In the genomic region with DNA sequence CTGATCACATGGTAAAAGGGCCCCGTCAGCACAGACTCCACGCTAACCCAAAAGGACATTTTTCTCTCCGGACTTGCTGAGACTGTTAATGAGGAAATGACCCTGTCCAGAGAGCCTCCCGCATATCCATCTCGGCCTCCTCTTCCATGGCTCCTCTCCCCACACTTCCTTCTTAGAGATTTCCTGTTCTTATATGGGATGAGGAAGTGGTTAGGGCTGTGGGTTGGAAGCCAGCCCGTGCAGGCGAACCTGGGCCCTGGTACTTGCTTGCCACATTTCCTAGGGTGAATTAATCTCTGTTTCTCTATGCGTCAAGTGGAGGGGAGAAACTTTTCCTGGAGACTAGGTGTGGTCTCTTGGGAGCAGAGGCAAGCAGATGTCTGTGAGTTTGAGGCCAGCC, we compare ENCODE assay signal across 25 mouse cellular contexts. TPM values are rescaled to one million over a fixed set of nuclear protein-coding genes. Genes with fewer than 3 reads are reported as not detected.
"Had no signal": no experiment of that assay in that cellular context is flagged by ENCODE, and none has a peak within 500 bp of the region (broad histone marks: within the 10 kb centered on the region; RNA-seq: fewer than 3 reads in every experiment).

No protein-coding gene starts in this region.

- H3K4me1 ChIP-seq: intestine, embryonic 15.5 days had no signal

- H3K36me3 ChIP-seq: heart, embryonic 13.5 days; heart, embryonic 15.5 days; hindbrain, embryonic 10.5 days; hindbrain, embryonic 12.5 days; intestine, embryonic 15.5 days; limb, embryonic 10.5 days; limb, embryonic 12.5 days had no signal

- H3K27ac ChIP-seq: heart, adult 2 months; heart, embryonic 13.5 days; heart, embryonic 15.5 days; hindbrain, embryonic 10.5 days; hindbrain, embryonic 12.5 days; hindbrain, embryonic 14.5 days; intestine, embryonic 15.5 days; layer of hippocampus, adult 2 months; left cerebral cortex, adult 2 months; limb, embryonic 10.5 days; limb, embryonic 12.5 days had no signal

- H3K4me3 ChIP-seq: heart, adult 2 months; heart, embryonic 13.5 days; heart, embryonic 15.5 days; hindbrain, embryonic 10.5 days; hindbrain, embryonic 12.5 days; intestine, embryonic 15.5 days; layer of hippocampus, adult 2 months; left cerebral cortex, adult 2 months; limb, embryonic 10.5 days; limb, embryonic 12.5 days had no signal

- H3K9ac ChIP-seq: heart, embryonic 13.5 days; heart, embryonic 15.5 days; hindbrain, embryonic 12.5 days; hindbrain, embryonic 14.5 days; intestine, embryonic 15.5 days; limb, embryonic 12.5 days had no signal

- ATAC-seq: hindbrain, embryonic 16.5 days; inflammation-experienced regulatory T-cells, adult 6 months; intestine, embryonic 15.5 days; intestine, postnatal 0 days had no signal

- DNase-seq: gastrocnemius, postnatal 10 days; gastrocnemius, postnatal 25 days; heart, adult 11 months; heart, adult 2 months; heart, postnatal 14 days; heart, postnatal 36 days; kidney, adult 18-20 months; kidney, adult 8-10 months; kidney, postnatal 10 days; kidney, postnatal 25 days; kidney, postnatal 4 days; liver had no signal

- H3K9me3 ChIP-seq: heart, embryonic 13.5 days; heart, embryonic 15.5 days; hindbrain, embryonic 10.5 days; hindbrain, embryonic 12.5 days; intestine, embryonic 15.5 days; limb, embryonic 10.5 days; limb, embryonic 12.5 days had no signal

RNA-seq across cellular contexts. Expression of a gene that starts 10.1 kb away (rescaled TPM):
- polyA plus RNA-seq: inflammation-experienced regulatory T-cells, adult 6 months had no signal
